Mouse (Mus musculus): ENCODE measurements at regions not wholly inside any gene's neighbourhood (a gene's known extent, or its start where the extent isn't known, plus 50 kb on each side); places are given as distances from the start of the nearest gene placed in this dataset.

- Histone ChIP-seq H3K4me3 (ENCODE audit: low read depth, low read length) (no peak overlapping the region), H3K9me3 (ENCODE audit: control insufficient read depth, low read length) (no peaks in the 10 kb centered on the region), H3K27me3 (replicated peaks; ENCODE audit: control insufficient read depth, insufficient read depth, low read length) (no peaks in the 10 kb centered on the region), H3K9ac (ENCODE audit: low read length) (no peak overlapping the region), H3K36me3 (ENCODE audit: control insufficient read depth, insufficient read depth, low read length) (no peaks in the 10 kb centered on the region), H3K4me1 (replicated peaks; ENCODE audit: control insufficient read depth, insufficient read depth, low read length) (no peaks in the 10 kb centered on the region), H3K4me2 (ENCODE audit: low read length) (no peak overlapping the region), H3K27ac (ENCODE audit: low read depth) (no peak overlapping the region)
- no peak for ATAC-seq (replicated peaks; ENCODE audit: low FRiP score, low TSS enrichment, low read depth)
- DNase-seq (ENCODE audit: low spot score) = no peak
- 82% methylated on average over 2 of the region's 2 CpGs for WGBS
Observed at GRCm38 (mm10) chr6:14018928-14019327, 147.6 kb upstream of the 2610001J05Rik start.

DNA sequence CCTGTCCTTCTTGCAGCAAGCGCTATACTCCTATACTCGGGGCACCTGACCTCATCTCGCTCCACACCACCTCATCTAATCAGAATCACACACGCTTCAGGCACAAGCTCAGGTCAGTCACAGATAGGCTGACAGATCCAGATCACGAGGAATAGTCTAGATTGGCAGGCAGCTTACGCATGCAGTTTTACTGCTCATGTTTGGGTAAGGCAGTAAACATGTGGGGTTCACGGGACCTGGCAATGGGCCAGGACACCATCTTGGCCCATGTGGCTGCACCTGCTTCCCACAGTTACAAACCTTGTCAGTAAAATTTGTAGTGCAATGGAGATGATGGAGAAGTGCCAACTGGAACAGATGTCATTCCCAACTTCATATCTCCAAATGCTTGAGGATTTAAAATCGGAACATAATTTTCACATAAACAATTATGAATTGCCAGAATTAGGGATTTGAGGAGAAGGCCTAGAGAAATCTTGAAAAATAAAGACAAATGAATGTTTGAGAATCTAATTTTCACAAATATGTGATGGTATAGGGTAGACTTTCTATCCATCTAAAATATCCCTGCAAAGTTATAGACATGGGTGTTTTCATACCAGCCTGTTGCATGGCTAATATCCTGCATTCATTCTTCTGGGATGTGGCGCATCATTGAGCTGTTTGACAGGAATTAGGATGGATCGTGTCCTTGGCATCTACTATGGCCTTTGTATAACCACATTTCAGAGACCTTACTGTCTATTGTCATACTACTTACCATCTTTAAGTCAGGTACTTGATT, 111.5 kb upstream of the 2610001J05Rik start:
- Histone ChIP-seq H3K36me3 (ENCODE audit: control insufficient read depth, insufficient read depth, low read length) (no peaks in the 10 kb centered on the region), H3K4me2 (ENCODE audit: low read length) (no peak overlapping the region), H3K9me3 (ENCODE audit: control insufficient read depth, low read length) (no peaks in the 10 kb centered on the region), H3K27ac (ENCODE audit: low read depth) (no peak overlapping the region), H3K4me3 (ENCODE audit: low read depth, low read length) (no peak overlapping the region), H3K27me3 (replicated peaks; ENCODE audit: control insufficient read depth, insufficient read depth, low read length) (no peaks in the 10 kb centered on the region), H3K4me1 (replicated peaks; ENCODE audit: control insufficient read depth, insufficient read depth, low read length) (no peaks in the 10 kb centered on the region), H3K9ac (ENCODE audit: low read length) (no peak overlapping the region)
- ATAC-seq (replicated peaks; ENCODE audit: low FRiP score, low TSS enrichment, low read depth) = no peak
- 84% methylated on average over 10 of the region's 10 CpGs for WGBS
- DNase-seq (ENCODE audit: low spot score) = no peak

DNA sequence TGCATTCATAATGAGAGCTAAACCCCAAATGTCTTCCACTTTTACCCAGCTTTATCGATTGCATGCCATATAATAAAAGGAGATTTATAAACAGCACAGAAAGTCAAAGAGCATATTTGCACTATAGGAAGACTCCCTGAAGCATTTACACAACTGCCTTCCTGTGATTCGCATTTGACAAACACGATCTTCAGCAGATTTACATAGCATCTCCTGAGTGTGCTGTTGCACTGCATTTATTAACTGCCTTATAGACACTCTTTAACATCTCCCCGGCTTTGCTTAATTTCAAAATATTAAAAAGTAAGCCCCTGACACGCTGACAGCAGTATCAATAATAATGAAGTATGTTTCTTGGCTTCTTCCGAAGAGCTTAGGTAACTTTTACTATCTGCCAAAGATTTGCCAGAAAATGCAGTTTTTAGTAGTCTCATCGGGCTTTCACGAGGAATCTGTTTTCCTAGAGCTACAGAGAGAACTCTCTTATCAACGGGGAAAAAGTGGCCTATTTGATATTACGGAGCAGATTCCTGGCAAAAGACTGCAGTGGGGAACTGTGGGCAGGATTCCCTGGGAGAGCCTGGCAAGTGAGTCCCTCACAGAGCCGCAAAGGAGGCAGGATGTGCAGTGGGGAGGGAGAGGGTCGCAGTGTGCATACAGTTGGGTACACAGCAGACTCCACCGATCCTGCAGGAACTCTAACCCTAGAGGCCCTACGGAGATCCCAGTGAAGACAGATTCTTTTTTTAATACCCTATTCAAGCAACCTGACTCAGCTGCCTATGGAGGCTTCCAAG, 103.6 kb upstream of the 2610001J05Rik start:
- Histone ChIP-seq H3K4me2 (ENCODE audit: low read length) (no peak overlapping the region), H3K4me3 (ENCODE audit: low read depth, low read length) (no peak overlapping the region), H3K27me3 (replicated peaks; ENCODE audit: control insufficient read depth, insufficient read depth, low read length) (no peaks in the 10 kb centered on the region), H3K9ac (ENCODE audit: low read length) (no peak overlapping the region), H3K9me3 (ENCODE audit: control insufficient read depth, low read length) (peaks cover 4% of the 10 kb centered on the region; the same call in 1 of the 2 replicates), H3K4me1 (replicated peaks; ENCODE audit: control insufficient read depth, insufficient read depth, low read length) (no peaks in the 10 kb centered on the region), H3K36me3 (ENCODE audit: control insufficient read depth, insufficient read depth, low read length) (no peaks in the 10 kb centered on the region), H3K27ac (ENCODE audit: low read depth) (no peak overlapping the region)
- no peak for DNase-seq (ENCODE audit: low spot score)
- WGBS = 61% methylated on average over 14 of the region's 14 CpGs
- ATAC-seq (replicated peaks; ENCODE audit: low FRiP score, low TSS enrichment, low read depth) = no peak

DNA sequence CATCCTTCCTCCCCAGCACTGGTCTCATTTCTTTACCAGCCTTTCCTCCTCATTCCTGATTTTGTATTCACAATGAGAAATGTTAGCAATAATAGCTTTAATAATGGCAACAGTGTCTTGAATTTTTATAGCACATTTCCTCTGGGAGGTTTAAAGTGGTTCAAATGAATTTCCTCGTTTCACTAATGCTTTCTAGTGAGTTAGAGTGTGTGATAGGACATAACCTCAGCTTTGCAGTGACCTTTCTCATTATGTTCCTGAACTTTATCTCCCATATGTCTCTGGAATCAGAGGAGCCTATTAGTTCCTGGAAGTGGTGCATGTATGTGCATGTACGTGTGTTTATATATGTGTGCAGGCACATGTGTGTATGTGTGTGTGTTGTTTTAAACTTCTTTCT, 93.2 kb upstream of the 2610001J05Rik start:
- DNase-seq (ENCODE audit: low spot score) (no peak), ATAC-seq (replicated peaks; ENCODE audit: low FRiP score, low TSS enrichment, low read depth) (no peak)
- WGBS = 70% methylated on average over 2 of the region's 2 CpGs
- Histone ChIP-seq H3K4me1 (replicated peaks; ENCODE audit: control insufficient read depth, insufficient read depth, low read length) (no peaks in the 10 kb centered on the region), H3K27me3 (replicated peaks; ENCODE audit: control insufficient read depth, insufficient read depth, low read length) (no peaks in the 10 kb centered on the region), H3K27ac (ENCODE audit: low read depth) (no peak overlapping the region), H3K4me2 (ENCODE audit: low read length) (no peak overlapping the region), H3K4me3 (ENCODE audit: low read depth, low read length) (no peak overlapping the region), H3K9me3 (ENCODE audit: control insufficient read depth, low read length) (no peaks in the 10 kb centered on the region), H3K9ac (ENCODE audit: low read length) (no peak overlapping the region), H3K36me3 (ENCODE audit: control insufficient read depth, insufficient read depth, low read length) (no peaks in the 10 kb centered on the region)

- Histone ChIP-seq H3K9me3 (ENCODE audit: control insufficient read depth, low read length) (no peaks in the 10 kb centered on the region), H3K9ac (ENCODE audit: low read length) (no peak overlapping the region), H3K36me3 (ENCODE audit: control insufficient read depth, insufficient read depth, low read length) (no peaks in the 10 kb centered on the region), H3K27ac (ENCODE audit: low read depth) (no peak overlapping the region), H3K4me3 (ENCODE audit: low read depth, low read length) (no peak overlapping the region), H3K4me1 (replicated peaks; ENCODE audit: control insufficient read depth, insufficient read depth, low read length) (no peaks in the 10 kb centered on the region), H3K27me3 (replicated peaks; ENCODE audit: control insufficient read depth, insufficient read depth, low read length) (no peaks in the 10 kb centered on the region), H3K4me2 (ENCODE audit: low read length) (no peak overlapping the region)
- ATAC-seq (replicated peaks; ENCODE audit: low FRiP score, low TSS enrichment, low read depth) = no peak
- DNase-seq (ENCODE audit: low spot score) = no peak
- 81% methylated on average over 2 of the region's 2 CpGs for WGBS
Observed at GRCm38 (mm10) chr6:13964013-13964412, 92.7 kb upstream of the 2610001J05Rik start.

- Histone ChIP-seq H3K9ac (ENCODE audit: low read length) (no peak overlapping the region), H3K27me3 (replicated peaks; ENCODE audit: control insufficient read depth, insufficient read depth, low read length) (no peaks in the 10 kb centered on the region), H3K4me2 (ENCODE audit: low read length) (no peak overlapping the region), H3K4me1 (replicated peaks; ENCODE audit: control insufficient read depth, insufficient read depth, low read length) (no peaks in the 10 kb centered on the region), H3K4me3 (ENCODE audit: low read depth, low read length) (no peak overlapping the region), H3K27ac (ENCODE audit: low read depth) (no peak overlapping the region), H3K36me3 (ENCODE audit: control insufficient read depth, insufficient read depth, low read length) (no peaks in the 10 kb centered on the region), H3K9me3 (ENCODE audit: control insufficient read depth, low read length) (no peaks in the 10 kb centered on the region)
- no peak for DNase-seq (ENCODE audit: low spot score)
- ATAC-seq (replicated peaks; ENCODE audit: low FRiP score, low TSS enrichment, low read depth) = no peak
- 65% methylated on average over 4 of the region's 4 CpGs for WGBS
Observed at GRCm38 (mm10) chr6:13949640-13950039, 78.3 kb upstream of the 2610001J05Rik start.

DNA sequence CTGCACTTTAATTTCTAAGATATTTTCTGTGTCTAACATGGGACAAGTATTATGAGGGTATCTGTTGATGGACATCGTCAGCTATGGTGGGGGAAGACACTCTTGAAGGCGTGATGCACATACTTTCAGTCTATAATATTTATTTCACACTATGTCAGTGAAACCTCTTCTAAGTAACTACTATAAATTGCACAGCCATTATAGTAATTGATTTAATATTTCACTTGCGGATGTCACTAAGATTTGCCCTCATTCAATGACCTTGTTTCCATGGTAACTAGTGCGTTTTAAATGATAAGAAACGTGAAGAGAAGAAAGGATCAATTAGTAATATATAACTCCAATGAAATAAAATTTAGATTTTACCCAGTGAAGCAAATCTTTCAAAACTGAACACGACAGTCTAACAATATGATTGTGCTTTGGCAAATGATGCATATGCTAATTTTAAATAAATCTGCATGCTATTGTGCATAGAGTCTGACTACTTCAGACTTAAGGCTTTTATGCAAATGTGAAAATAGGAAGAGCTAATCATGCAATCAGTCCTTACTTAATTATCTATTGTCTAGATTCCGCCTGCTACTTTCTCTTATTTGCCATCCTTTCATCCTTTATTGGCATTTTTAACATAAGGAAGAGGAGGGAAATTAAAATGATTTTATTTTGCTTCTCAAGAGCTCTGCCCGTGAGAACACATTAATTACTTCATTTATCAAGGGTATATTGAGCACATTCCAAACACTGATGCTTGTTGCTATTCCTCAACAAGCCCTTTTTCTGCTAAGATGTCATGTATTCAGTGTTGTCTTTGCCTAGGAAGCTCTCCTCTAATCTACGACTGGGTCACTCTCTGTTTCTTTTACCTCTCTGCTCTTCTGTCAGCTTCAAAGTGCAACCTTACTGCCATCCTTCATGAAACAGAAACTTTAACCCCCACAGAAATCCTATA, 49.8 kb upstream of the 2610001J05Rik start:
- ATAC-seq (replicated peaks; ENCODE audit: low FRiP score, low TSS enrichment, low read depth) (no peak), DNase-seq (ENCODE audit: low spot score) (no peak)
- Histone ChIP-seq H3K4me3 (ENCODE audit: low read depth, low read length) (no peak overlapping the region), H3K9me3 (ENCODE audit: control insufficient read depth, low read length) (no peaks in the 10 kb centered on the region), H3K27me3 (replicated peaks; ENCODE audit: control insufficient read depth, insufficient read depth, low read length) (no peaks in the 10 kb centered on the region), H3K4me2 (ENCODE audit: low read length) (no peak overlapping the region), H3K27ac (ENCODE audit: low read depth) (no peak overlapping the region), H3K4me1 (replicated peaks; ENCODE audit: control insufficient read depth, insufficient read depth, low read length) (no peaks in the 10 kb centered on the region), H3K36me3 (ENCODE audit: control insufficient read depth, insufficient read depth, low read length) (no peaks in the 10 kb centered on the region), H3K9ac (ENCODE audit: low read length) (no peak overlapping the region)
- WGBS = 79% methylated on average over 9 of the region's 9 CpGs

All from intestine, embryonic 14.5 days (tissue).